Mouse (Mus musculus) midbrain, embryonic 10.5 days (tissue): ENCODE data around the gene Rufy3. TPM values are rescaled to one million over a fixed set of nuclear protein-coding genes. Genes with fewer than 3 reads are reported as not detected.

Source experiments
- DNase-seq: peaks from one replicate; pipeline ENCODE4 v3.0.0-alpha.2; 2017; ENCODE audit warnings: low spot score
- H3K27ac ChIP-seq: fragments of 300-500 bp; sonication (generic); replicated peaks from 2 replicates; pipeline ENCODE4 v1.5.1; 2016; ENCODE audit warnings: mild to moderate bottlenecking
- H3K27me3 ChIP-seq: fragments of 300-500 bp; sonication (generic); 2 replicates; pipeline ENCODE4 v1.6.1; 2016; ENCODE audit warnings: low read depth, mild to moderate bottlenecking; ENCODE audit not compliant: poor library complexity, severe bottlenecking
- H3K36me3 ChIP-seq: fragments of 300-500 bp; sonication (generic); 2 replicates; pipeline ENCODE4 v1.6.1; 2016; ENCODE audit warnings: mild to moderate bottlenecking, moderate library complexity
- H3K4me1 ChIP-seq: fragments of 300-500 bp; sonication (generic); 2 replicates; pipeline ENCODE4 v1.6.1; 2016
- H3K4me3 ChIP-seq: fragments of 300-500 bp; sonication (generic); 2 replicates; pipeline ENCODE4 v1.5.1; 2016; ENCODE audit warnings: mild to moderate bottlenecking, moderate library complexity
- H3K9me3 ChIP-seq: fragments of 300-500 bp; sonication (generic); replicated peaks from 2 replicates; pipeline ENCODE4 v1.6.1; 2016; ENCODE audit warnings: mild to moderate bottlenecking
- WGBS: fragments of 180-500 bp; shearing (Covaris S2); methylation state at CpG from one replicate; pipeline ENCODE4 v1.1.7; 2016; 5-methylcytosine and 5-hydroxymethylcytosine counted together
- polyA plus RNA-seq: library from polyadenylated mRNA; unstranded; fragments of >200 nt; fragmentation: Nextera tagmentation; extraction: Ambion mirVana; gene quantifications from 2 replicates; pipeline ENCODE4 v1.2.1, GENCODE M21; 2016

Gene Rufy3
- polyA plus RNA-seq, 1 experiment from 2014 or later, result 46.8 TPM

GRCm38 (mm10) chr5:88649250-88650173, 84.7 kb downstream of the Rufy3 start:
- no peak overlapping the region for H3K27ac ChIP-seq
- DNase-seq, result no peak
- H3K4me3 ChIP-seq, result no peak overlapping the region
- H3K9me3 ChIP-seq, result no peaks in the 10 kb centered on the region
- H3K36me3 ChIP-seq, result peaks cover 98% of the 10 kb centered on the region
- H3K4me1 ChIP-seq, result no peaks in the 10 kb centered on the region
- 93% methylated on average over 17 of the region's 17 CpGs for WGBS
- no peaks in the 10 kb centered on the region for H3K27me3 ChIP-seq

DNA sequence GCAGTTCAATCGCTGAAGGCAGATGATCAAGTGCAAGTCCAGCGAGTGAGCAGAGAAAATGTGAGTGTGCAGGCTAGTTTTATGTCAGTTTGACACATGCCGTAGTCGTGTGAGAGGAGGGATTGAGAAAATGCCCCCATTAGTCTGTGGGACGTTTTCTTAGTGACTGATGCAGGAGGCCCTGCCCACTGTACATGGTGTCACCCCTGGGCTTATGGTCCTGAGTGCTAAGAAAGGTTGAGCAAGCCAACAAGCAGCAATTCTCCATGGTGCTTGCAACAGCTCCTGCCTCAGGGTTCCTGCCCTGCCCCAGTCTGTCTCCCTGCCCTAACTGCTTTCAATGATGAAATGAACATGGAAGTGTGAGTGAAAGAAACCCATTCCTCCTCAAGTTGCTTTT, 87.7 kb downstream of the Rufy3 start:
- no peak for DNase-seq
- H3K9me3 ChIP-seq, result no peaks in the 10 kb centered on the region
- H3K4me3 ChIP-seq, result no peak overlapping the region
- H3K27me3 ChIP-seq, result no peaks in the 10 kb centered on the region
- H3K27ac ChIP-seq, result no peak overlapping the region
- no peaks in the 10 kb centered on the region for H3K4me1 ChIP-seq
- H3K36me3 ChIP-seq, result peaks cover 96% of the 10 kb centered on the region
- WGBS, result 87% methylated on average over 5 of the region's 5 CpGs

DNA sequence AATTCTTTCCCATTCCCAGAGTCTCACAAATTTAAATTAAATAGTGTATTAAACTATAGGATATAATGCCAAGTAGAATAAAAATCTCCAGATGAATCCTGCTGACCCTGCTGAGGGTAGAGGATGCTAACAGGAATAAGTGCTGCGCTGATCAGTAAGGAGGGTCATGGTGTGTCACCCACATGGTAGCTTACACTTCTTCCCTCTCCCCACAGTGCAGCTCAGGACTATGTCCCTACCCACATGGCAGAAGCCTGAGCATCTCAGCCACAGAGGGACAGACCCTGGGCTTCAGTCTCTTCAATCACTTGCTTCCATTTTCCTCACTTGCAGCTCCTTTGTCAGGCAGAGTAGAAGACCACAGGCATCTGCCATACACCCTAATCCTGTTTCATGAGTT, 93.0 kb downstream of the Rufy3 start:
- no peaks in the 10 kb centered on the region for H3K9me3 ChIP-seq
- no peak overlapping the region for H3K4me3 ChIP-seq
- no peak overlapping the region for H3K27ac ChIP-seq
- H3K36me3 ChIP-seq, result peaks cover 96% of the 10 kb centered on the region
- WGBS, result 91% methylated on average over 1 of the region's 1 CpGs
- no peaks in the 10 kb centered on the region for H3K4me1 ChIP-seq
- H3K27me3 ChIP-seq, result no peaks in the 10 kb centered on the region
- no peak for DNase-seq

- no peaks in the 10 kb centered on the region for H3K9me3 ChIP-seq
- DNase-seq, result no peak
- 96% methylated on average over 3 of the region's 3 CpGs for WGBS
- H3K36me3 ChIP-seq, result peaks cover 100% of the 10 kb centered on the region
- no peaks in the 10 kb centered on the region for H3K27me3 ChIP-seq
- H3K27ac ChIP-seq, result no peak overlapping the region
- no peaks in the 10 kb centered on the region for H3K4me1 ChIP-seq
- no peak overlapping the region for H3K4me3 ChIP-seq
These were observed 98.3 kb downstream of the Rufy3 start for GRCm38 (mm10) chr5:88663151-88663550.

DNA sequence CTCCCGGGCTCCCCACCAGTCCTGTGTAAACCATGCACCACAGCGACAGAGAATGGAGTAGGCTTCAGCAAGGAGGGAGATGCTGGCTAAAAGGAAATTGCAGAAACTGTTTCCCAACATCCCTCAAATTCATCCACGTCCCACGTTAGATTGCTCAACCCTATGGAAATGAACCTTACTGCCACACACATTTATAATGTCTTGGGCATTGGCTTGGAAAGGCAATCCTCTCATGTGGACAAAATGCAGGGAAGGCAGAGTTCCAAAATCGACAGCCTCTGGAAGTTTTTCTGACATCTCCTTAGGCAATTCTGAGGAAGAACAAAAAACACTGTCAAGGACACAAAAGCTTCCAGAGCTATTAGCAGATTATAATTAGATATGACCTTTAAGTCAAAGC, 99.0 kb downstream of the Rufy3 start:
- peaks cover 100% of the 10 kb centered on the region for H3K36me3 ChIP-seq
- H3K9me3 ChIP-seq, result no peaks in the 10 kb centered on the region
- H3K4me3 ChIP-seq, result no peak overlapping the region
- H3K27me3 ChIP-seq, result no peaks in the 10 kb centered on the region
- H3K27ac ChIP-seq, result no peak overlapping the region
- no peak for DNase-seq
- 95% methylated on average over 5 of the region's 5 CpGs for WGBS
- no peaks in the 10 kb centered on the region for H3K4me1 ChIP-seq

- no peaks in the 10 kb centered on the region for H3K9me3 ChIP-seq
- 1% methylated on average over 47 of the region's 47 CpGs for whole genome bisulfite sequencing
- peak overlapping the region; percentile 98 for H3K27ac ChIP-seq
- H3K36me3 ChIP-seq, result peaks cover 38% of the 10 kb centered on the region
- H3K27me3 ChIP-seq, result no peaks in the 10 kb centered on the region
- no peak for DNase-seq
- H3K4me3 ChIP-seq, result peak overlapping the region; percentile 93
- H3K4me1 ChIP-seq, result peaks cover 33% of the 10 kb centered on the region
These were observed 110.0 kb downstream of the Rufy3 start for GRCm38 (mm10) chr5:88674703-88675442.

GRCm38 (mm10) chr5:88675443-88676387, 110.9 kb downstream of the Rufy3 start, which contains the start of gene Grsf1:
Grsf1 (minus strand) TSS chr5:88676171.
- WGBS, result under 1% methylated on average over 127 of the region's 127 CpGs
- Histone ChIP-seq H3K9me3 (no peaks in the 10 kb centered on the region), H3K27ac (peak within 1 kb of the TSS; percentile 98), H3K36me3 (peaks cover 30% of the 10 kb centered on the region), H3K4me3 (peak within 1 kb of the TSS; percentile 93), H3K27me3 (no peaks in the 10 kb centered on the region), H3K4me1 (peaks cover 33% of the 10 kb centered on the region)
- peak; percentile 91 for DNase-seq

DNA sequence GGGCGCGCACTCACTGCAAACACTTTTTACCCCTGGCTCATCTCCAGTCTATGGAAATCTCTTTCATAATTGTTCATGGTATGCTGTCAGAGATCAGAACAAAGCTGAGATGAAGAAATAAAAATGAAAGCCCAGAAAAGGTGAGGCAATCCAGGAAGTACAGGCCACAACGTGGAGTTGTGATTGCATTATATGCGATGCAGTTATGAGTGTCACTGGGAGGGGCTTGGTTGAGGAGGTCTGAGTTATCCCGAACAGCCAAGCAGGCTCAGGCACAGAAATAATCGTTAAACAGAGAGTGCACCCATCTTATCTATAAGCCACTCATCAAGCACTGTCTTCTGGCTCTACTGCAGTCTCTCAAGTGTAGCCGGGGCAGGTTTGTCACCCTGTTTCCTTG, 114.1 kb downstream of the Rufy3 start:
- Histone ChIP-seq H3K36me3 (no peaks in the 10 kb centered on the region), H3K9me3 (no peaks in the 10 kb centered on the region), H3K4me1 (peaks cover 26% of the 10 kb centered on the region), H3K27me3 (no peaks in the 10 kb centered on the region), H3K4me3 (no peak overlapping the region), H3K27ac (no peak overlapping the region)
- DNase-seq, result no peak
- WGBS, result 65% methylated on average over 7 of the region's 7 CpGs

DNA sequence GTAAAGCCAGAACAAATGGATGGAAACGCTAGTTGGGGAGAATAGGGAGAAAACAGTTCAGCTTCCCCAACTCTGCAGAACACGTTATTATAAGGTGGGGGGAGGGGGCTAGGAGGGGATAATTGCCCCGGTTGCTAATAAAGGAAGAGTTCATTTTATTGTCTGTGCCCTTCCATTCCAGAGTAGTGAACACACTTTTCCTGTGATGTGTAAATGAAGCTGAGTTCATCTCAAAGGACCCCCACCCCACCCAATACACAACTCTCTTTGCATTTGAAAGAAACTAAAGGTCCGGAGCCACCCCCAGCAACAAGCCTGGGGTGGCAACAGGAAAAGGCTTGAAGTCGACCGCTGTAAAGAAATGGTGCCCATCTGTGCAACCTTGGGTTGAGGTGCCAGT, 114.5 kb downstream of the Rufy3 start:
- H3K27ac ChIP-seq, result no peak overlapping the region
- H3K36me3 ChIP-seq, result no peaks in the 10 kb centered on the region
- WGBS, result 21% methylated on average over 6 of the region's 6 CpGs
- no peaks in the 10 kb centered on the region for H3K9me3 ChIP-seq
- no peak for DNase-seq
- H3K27me3 ChIP-seq, result no peaks in the 10 kb centered on the region
- H3K4me3 ChIP-seq, result no peak overlapping the region
- H3K4me1 ChIP-seq, result peaks cover 22% of the 10 kb centered on the region

GRCm38 (mm10) chr5:88680567-88680966, 115.7 kb downstream of the Rufy3 start:
- no peak for DNase-seq
- no peaks in the 10 kb centered on the region for H3K36me3 ChIP-seq
- peaks cover 22% of the 10 kb centered on the region for H3K4me1 ChIP-seq
- H3K4me3 ChIP-seq, result no peak overlapping the region
- WGBS, result 90% methylated on average over 6 of the region's 6 CpGs
- H3K27ac ChIP-seq, result no peak overlapping the region
- 0 out of 2 replicates have a peak, but pooled peaks cover 4% of the 10 kb centered on the region for H3K27me3 ChIP-seq
- no peaks in the 10 kb centered on the region for H3K9me3 ChIP-seq

DNA sequence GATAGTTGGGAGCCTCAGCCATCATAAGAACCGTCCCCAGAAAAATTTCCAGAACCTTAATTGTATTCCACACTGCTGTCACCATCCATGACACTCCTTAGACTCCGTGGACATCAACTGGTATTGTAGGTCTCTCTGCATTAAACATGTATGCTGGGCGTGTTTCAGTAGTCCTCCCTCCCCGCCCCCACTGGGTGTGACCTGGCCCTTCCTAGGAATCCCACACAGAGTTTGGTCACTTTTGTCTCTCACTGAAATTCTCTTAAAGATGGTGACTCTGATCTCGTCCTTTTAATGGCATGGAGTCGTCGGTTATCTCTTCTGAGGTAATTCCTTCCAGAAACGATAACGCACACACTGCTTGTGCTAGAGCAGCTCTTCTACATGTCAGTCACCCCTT, 118.9 kb downstream of the Rufy3 start:
- H3K4me1 ChIP-seq, result peaks cover 18% of the 10 kb centered on the region
- no peak overlapping the region for H3K27ac ChIP-seq
- no peaks in the 10 kb centered on the region for H3K36me3 ChIP-seq
- no peak overlapping the region for H3K4me3 ChIP-seq
- 0 out of 2 replicates have a peak, but pooled peaks cover 4% of the 10 kb centered on the region for H3K27me3 ChIP-seq
- 90% methylated on average over 9 of the region's 9 CpGs for WGBS
- no peak for DNase-seq
- H3K9me3 ChIP-seq, result no peaks in the 10 kb centered on the region

DNA sequence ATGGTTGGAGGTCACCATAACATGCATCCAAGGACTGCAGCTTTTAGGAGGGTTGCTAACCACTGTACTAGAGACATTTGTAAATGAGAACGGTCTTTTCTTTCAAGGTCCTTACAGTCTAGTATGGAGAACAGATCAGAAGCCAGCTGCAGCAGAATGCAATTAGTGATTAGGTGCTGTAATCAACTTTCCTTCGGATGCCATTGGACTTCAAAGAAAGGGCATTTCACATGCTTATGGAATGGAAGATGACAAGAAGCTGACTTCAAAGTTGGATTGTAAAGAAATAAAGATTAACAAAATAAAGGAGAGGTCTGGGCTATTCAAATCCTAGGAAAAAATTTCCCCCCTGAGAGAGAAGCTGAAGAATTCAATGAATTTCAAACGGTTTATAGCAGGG, 119.4 kb downstream of the Rufy3 start:
- H3K36me3 ChIP-seq, result no peaks in the 10 kb centered on the region
- peaks cover 13% of the 10 kb centered on the region for H3K4me1 ChIP-seq
- H3K27me3 ChIP-seq, result 0 out of 2 replicates have a peak, but pooled peaks cover 4% of the 10 kb centered on the region
- DNase-seq, result no peak
- H3K4me3 ChIP-seq, result no peak overlapping the region
- H3K27ac ChIP-seq, result no peak overlapping the region
- WGBS, result 52% methylated on average over 3 of the region's 3 CpGs
- H3K9me3 ChIP-seq, result no peaks in the 10 kb centered on the region
